Mouse (Mus musculus): ENCODE results near the gene Hist1h3c. TPM values are rescaled to one million over a fixed set of nuclear protein-coding genes. Genes with fewer than 3 reads are reported as not detected.
"Not testable (repeated sequence)": the region's sequence is repeated elsewhere in the genome, so short reads cannot be mapped to it uniquely, and the experiment has no call there.

Hist1h3c gene
- polyA plus RNA-seq, 1 experiment from 2014 or later = 19.3 TPM

DNA sequence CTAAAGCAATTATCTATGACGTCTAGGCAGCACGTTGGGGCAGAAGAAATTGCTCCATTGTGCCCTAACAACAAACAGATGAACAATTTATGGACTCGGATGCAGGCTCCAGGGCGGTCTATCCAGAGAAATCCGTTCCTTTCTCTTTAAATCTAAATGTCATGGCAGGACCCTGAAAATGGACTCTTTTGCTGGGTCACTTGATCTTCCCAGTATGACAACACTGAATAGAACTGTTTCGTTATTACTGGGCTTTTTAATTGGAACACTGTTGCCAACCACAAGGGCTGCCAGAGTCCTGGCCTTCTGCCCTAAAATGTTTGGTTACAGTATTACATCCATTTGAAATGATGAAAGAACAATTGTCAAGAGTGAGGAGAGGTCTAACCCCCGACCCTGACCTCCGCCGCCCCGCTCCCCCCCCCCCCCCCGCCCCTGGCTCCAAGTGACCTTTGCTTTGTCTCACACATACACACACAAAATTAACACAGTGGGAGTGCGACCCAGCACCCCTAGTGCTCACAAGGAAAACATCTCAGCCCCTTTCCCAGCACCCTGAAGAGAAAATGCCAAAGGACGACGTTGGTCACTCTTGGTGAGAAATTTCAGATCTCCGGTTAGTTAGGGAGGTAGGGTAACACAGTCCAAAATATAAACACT, 35.6 kb downstream of the Hist1h3c start:
- 12% methylated on average over 15 of the region's 15 CpGs for WGBS
- Histone ChIP-seq H3K4me2 (replicated peaks) (peak overlapping the region; percentile 62), H3K27ac (no peak overlapping the region), H3K4me1 (peaks cover 14% of the 10 kb centered on the region; the same call in 1 of the 2 replicates), H3K9me3 (no peaks in the 10 kb centered on the region), H3K27me3 (no peaks in the 10 kb centered on the region), H3K36me3 (no peaks in the 10 kb centered on the region), H3K9ac (peak overlapping the region; percentile 43), H3K4me3 (peak overlapping the region; percentile 36)
- ATAC-seq (ENCODE audit: insufficient number of reproducible peaks, insufficient read depth, low FRiP score, low TSS enrichment) = no peak

DNA sequence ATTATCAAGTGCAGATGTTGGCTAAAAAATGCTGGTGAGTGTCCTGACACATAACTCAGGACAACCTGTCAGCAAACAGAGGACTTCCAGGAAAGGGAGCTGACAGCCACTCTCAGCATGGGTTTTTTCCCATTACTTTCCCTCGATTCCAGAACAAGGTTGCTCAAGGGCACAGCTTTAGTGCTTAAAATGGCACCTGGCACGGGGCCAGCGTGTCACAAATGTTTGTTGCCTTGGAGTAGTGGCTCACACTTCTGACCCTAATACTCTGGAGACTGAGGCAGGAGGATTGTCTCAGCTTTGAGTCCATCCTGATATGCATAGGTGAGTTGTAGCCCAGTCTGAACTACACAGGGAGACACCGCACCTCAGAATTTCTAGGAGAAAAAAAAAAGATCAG, 36.7 kb downstream of the Hist1h3c start:
- no peak overlapping the region for H3K4me3 ChIP-seq
- peaks cover 14% of the 10 kb centered on the region; the same call in 1 of the 2 replicates for H3K4me1 ChIP-seq
- no peaks in the 10 kb centered on the region for H3K9me3 ChIP-seq
- H3K36me3 ChIP-seq = no peaks in the 10 kb centered on the region
- H3K27me3 ChIP-seq = no peaks in the 10 kb centered on the region
- ATAC-seq (ENCODE audit: insufficient number of reproducible peaks, insufficient read depth, low FRiP score, low TSS enrichment) = no peak
- H3K27ac ChIP-seq = no peak overlapping the region
- no peak overlapping the region for H3K4me2 ChIP-seq (replicated peaks)
- 60% methylated on average over 4 of the region's 4 CpGs for WGBS
- no peak overlapping the region for H3K9ac ChIP-seq

DNA sequence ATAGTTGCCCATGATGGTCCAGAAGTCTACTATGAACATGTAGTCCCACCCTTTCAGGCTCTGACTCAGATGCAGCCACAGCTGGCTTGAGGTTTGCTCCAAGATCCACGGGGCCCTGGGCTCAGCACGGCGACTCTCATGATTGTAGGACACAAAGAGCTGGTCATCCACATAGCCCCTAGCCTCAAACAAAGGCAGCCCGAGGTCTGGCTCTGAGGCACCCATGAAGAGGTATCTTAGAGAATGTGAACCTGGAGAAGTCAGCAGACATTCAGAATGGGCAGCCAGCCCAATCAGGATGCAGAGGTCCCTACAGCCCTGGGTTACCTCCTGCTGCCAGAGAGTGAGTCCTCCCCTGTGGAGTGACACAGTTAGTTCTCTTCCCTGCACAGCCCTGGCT, 37.4 kb downstream of the Hist1h3c start:
- H3K36me3 ChIP-seq = no peaks in the 10 kb centered on the region
- no peak for ATAC-seq (ENCODE audit: insufficient number of reproducible peaks, insufficient read depth, low FRiP score, low TSS enrichment)
- 87% methylated on average over 4 of the region's 4 CpGs for WGBS
- H3K27me3 ChIP-seq = no peaks in the 10 kb centered on the region
- H3K9ac ChIP-seq = no peak overlapping the region
- no peak overlapping the region for H3K27ac ChIP-seq
- H3K9me3 ChIP-seq = no peaks in the 10 kb centered on the region
- H3K4me2 ChIP-seq (replicated peaks) = no peak overlapping the region
- no peak overlapping the region for H3K4me3 ChIP-seq
- peaks cover 14% of the 10 kb centered on the region; the same call in 1 of the 2 replicates for H3K4me1 ChIP-seq

DNA sequence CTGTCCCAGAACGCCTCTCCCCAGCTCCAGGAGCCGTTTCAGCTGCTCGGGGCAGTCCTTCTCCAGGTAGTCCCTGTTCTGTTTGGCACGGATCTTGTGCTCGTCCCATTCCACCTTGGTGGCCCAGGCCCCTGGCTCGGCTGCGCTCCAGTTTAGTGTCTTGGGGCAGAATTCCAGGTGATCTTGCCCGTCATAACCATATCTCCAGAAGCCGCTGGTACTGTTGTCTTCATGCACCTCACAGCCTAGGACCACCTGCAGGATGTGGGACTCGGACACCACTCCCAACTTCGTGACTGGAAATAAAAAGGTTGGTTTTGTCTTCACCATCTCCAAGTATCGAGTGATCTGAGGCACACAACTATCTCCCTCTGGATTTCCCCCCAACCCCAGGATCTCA, 38.6 kb downstream of the Hist1h3c start:
- Histone ChIP-seq H3K36me3 (no peaks in the 10 kb centered on the region), H3K27ac (no peak overlapping the region), H3K9ac (no peak overlapping the region), H3K4me3 (no peak overlapping the region), H3K4me2 (replicated peaks) (no peak overlapping the region), H3K4me1 (peaks cover 14% of the 10 kb centered on the region; the same call in 1 of the 2 replicates), H3K27me3 (no peaks in the 10 kb centered on the region), H3K9me3 (no peaks in the 10 kb centered on the region)
- ATAC-seq (ENCODE audit: insufficient number of reproducible peaks, insufficient read depth, low FRiP score, low TSS enrichment) = no peak
- WGBS = 93% methylated on average over 12 of the region's 12 CpGs

DNA sequence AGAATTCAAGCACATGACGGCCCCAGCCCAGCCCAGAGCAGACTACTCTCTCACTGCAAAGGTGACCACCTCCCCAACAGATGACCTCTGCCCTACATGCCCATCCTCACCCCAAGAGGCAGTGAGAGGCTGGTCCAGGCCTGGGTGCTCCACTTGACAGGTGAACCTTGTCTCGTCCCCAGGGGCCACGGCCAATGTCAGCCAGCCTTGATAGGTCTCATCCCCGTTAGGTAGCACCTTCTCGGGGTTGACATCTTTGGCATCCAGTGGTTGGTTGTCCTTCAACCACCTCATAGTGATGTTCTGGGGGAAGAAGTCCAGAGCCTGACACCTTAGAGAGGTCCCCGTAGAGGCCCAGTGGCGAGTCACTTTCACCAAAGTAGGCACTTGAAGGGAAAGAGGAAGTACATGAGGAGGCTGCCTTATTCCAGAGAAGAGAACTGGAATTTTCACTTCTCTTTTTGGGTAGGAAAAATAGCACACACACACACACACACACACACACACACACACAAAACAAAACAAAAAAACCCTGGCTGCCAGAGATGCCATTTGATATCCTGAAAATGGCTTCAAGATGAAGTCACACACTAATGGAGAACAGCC, 39.5 kb downstream of the Hist1h3c start:
- H3K27ac ChIP-seq = no peak overlapping the region
- H3K27me3 ChIP-seq = no peaks in the 10 kb centered on the region
- WGBS = 94% methylated on average over 7 of the region's 7 CpGs
- ATAC-seq (ENCODE audit: insufficient number of reproducible peaks, insufficient read depth, low FRiP score, low TSS enrichment) = no peak
- H3K4me1 ChIP-seq = peaks cover 14% of the 10 kb centered on the region; the same call in 1 of the 2 replicates
- H3K9ac ChIP-seq = no peak overlapping the region
- no peaks in the 10 kb centered on the region for H3K9me3 ChIP-seq
- no peak overlapping the region for H3K4me3 ChIP-seq
- no peaks in the 10 kb centered on the region for H3K36me3 ChIP-seq
- H3K4me2 ChIP-seq (replicated peaks) = no peak overlapping the region

DNA sequence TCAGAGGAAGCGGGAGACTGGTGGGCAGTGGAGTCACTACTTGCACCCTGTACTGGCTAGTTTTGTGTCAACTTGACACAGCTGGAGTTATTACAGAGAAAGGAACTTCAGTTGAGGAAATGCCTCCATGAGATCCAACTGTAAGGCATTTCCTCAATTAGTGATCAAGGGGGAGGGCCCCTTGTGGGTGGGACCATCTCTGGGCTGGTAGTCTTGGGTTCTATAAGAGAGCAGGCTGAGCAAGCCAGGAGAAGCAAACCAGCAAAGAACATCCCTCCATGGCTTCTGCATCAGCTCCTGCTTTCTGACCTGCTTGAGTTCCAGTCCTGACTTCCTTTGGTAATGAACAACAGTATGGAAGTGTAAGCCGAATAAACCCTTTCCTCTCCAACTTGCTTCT, 42.6 kb downstream of the Hist1h3c start:
- not testable (repeated sequence) for H3K9ac ChIP-seq; H3K9me3 ChIP-seq; H3K4me3 ChIP-seq; H3K27ac ChIP-seq; H3K4me1 ChIP-seq; H3K4me2 ChIP-seq (replicated peaks); H3K36me3 ChIP-seq; H3K27me3 ChIP-seq; ATAC-seq (ENCODE audit: insufficient number of reproducible peaks, insufficient read depth, low FRiP score, low TSS enrichment)
- whole genome bisulfite sequencing = 81% methylated on average over 2 of the region's 2 CpGs

DNA sequence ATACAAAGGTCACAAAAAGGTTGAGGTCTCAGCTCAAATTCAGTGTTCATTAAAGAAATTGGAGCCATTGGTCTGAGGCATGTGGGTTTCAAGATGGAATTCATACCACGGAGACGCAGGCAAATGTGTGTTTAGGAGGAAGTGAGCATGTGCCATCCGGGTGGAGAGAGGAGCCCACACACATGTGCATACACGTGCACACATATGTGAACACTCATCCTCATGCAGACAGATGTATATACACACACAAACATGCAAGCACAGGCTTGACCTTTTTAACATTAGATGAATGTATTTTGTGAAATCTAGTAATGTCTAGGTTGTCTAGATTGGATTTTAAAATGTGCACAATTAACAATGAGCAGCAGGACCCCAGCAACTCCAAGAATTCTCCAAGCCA, 43.2 kb downstream of the Hist1h3c start:
- Histone ChIP-seq H3K36me3 (no peaks in the 10 kb centered on the region), H3K4me2 (replicated peaks) (no peak overlapping the region), H3K9ac (no peak overlapping the region), H3K27me3 (no peaks in the 10 kb centered on the region), H3K4me1 (peaks cover 7% of the 10 kb centered on the region; the same call in 1 of the 2 replicates), H3K27ac (no peak overlapping the region), H3K9me3 (no peaks in the 10 kb centered on the region), H3K4me3 (no peak overlapping the region)
- no peak for ATAC-seq (ENCODE audit: insufficient number of reproducible peaks, insufficient read depth, low FRiP score, low TSS enrichment)
- WGBS = 67% methylated on average over 4 of the region's 4 CpGs

DNA sequence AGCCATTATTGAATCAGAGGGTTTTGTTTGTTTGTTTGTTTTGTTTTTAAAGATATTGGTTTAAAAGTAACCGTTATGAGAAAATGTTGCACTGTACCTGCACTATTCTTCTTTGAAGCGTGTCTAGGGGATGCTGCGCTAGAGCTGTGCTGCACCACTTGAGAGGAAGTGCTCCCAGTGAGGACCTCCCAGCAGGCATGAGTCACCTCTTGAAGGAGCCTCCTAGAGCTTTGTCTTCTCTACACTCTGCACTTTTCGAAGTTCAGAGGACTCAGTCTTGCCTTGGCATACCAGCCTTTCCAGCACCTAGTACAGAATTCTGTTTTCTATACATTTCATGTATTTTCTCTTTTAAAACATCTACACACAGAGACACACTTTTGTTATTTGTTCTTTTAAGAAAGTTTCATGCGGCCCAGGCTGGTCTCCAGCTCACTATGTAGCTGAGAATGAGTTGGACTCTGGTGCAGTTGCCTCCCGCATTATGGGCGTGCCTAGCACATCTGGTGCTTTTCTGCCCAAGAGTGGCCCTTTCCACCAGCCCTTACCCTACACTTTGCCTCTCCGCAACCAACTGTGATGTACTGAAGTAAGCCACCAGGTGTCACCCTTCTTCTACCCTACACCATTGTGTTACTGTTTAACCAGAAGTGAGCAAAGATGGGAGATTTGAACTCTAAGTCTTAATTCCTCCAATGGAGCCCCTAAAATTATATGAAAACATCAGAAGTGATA, 44.4 kb downstream of the Hist1h3c start:
- Histone ChIP-seq H3K9me3 (no peaks in the 10 kb centered on the region), H3K4me1 (peaks cover 7% of the 10 kb centered on the region; the same call in 1 of the 2 replicates), H3K4me3 (no peak overlapping the region), H3K27me3 (no peaks in the 10 kb centered on the region), H3K36me3 (no peaks in the 10 kb centered on the region), H3K4me2 (replicated peaks) (no peak overlapping the region), H3K9ac (no peak overlapping the region), H3K27ac (no peak overlapping the region)
- WGBS = 33% methylated on average over 8 of the region's 8 CpGs
- peak; percentile 52; the same call in 1 of the 2 replicates for ATAC-seq (ENCODE audit: insufficient number of reproducible peaks, insufficient read depth, low FRiP score, low TSS enrichment)

DNA sequence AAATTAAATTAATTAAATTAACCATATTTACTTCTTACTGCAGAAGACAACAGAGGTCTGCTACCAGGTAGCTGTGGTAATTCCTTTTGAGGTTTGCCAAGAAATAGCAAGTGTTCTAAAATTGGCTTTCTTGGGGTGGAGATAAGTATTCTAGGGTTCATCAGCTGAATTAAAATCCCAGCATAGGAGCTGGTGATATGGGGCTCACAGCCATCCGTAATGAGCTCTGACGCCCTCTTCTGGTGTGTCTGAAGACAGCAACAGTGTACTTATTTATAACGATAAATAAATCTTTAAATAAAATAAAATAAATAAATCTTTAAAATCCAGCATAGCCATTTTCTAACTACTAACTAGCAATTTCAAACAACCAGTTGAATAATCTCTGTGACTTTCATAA, 45.6 kb downstream of the Hist1h3c start:
- Histone ChIP-seq H3K9ac (no peak overlapping the region), H3K4me1 (peaks cover 7% of the 10 kb centered on the region; the same call in 1 of the 2 replicates), H3K27ac (no peak overlapping the region), H3K9me3 (no peaks in the 10 kb centered on the region), H3K4me2 (replicated peaks) (no peak overlapping the region), H3K27me3 (no peaks in the 10 kb centered on the region), H3K4me3 (no peak overlapping the region), H3K36me3 (no peaks in the 10 kb centered on the region)
- ATAC-seq (ENCODE audit: insufficient number of reproducible peaks, insufficient read depth, low FRiP score, low TSS enrichment) = no peak
- 70% methylated on average over 3 of the region's 3 CpGs for WGBS

DNA sequence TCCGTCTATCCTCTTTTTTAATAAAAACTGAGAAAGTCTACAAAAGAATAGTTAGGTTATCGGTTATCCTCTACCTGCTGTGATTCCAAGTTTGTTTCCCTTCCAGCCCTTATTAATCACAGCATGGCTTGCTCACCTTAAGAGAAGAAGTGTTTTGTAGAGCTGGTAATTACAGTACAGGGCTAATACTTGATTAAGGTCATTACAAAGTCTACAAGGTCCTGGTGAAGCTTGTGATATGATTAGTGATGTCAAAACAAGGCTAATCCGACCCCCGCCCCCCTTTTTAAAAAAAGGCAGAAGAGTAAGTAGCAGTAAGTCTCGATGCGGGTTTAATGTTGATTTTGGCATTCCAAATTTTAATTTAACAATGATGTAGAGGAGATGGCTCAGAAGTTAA, 46.4 kb downstream of the Hist1h3c start:
- no peaks in the 10 kb centered on the region for H3K36me3 ChIP-seq
- peaks cover 7% of the 10 kb centered on the region; the same call in 1 of the 2 replicates for H3K4me1 ChIP-seq
- peak overlapping the region; percentile 32 for H3K4me2 ChIP-seq (replicated peaks)
- 51% methylated on average over 6 of the region's 6 CpGs for WGBS
- peak overlapping the region; percentile 90 for H3K27ac ChIP-seq
- H3K9ac ChIP-seq = no peak overlapping the region
- H3K4me3 ChIP-seq = no peak overlapping the region
- H3K9me3 ChIP-seq = no peaks in the 10 kb centered on the region
- no peaks in the 10 kb centered on the region for H3K27me3 ChIP-seq
- ATAC-seq (ENCODE audit: insufficient number of reproducible peaks, insufficient read depth, low FRiP score, low TSS enrichment) = no peak

DNA sequence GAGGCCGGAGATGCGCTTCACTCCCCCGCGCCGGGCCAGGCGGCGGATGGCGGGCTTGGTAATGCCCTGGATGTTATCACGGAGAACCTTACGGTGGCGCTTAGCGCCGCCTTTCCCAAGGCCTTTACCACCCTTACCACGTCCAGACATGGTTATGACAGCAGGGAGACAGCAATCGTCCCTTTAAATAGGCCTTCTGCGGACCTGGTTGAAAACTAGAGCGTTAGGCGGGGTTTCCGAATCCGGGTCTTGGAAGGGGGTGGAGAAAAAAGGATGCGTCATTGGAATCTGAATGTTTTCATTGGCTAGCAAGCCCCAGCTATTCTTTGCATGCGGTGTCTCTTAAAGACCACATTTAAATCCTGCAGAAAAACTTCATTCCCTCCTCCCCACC, 47.1 kb downstream of the Hist1h3c start, which contains the start of gene Hist1h4c:
TSS of gene Hist1h4c (minus strand) at position 155 of the 394 bp plus-strand sequence.
- under 1% methylated on average over 22 of the region's 22 CpGs for WGBS
- ATAC-seq (ENCODE audit: insufficient number of reproducible peaks, insufficient read depth, low FRiP score, low TSS enrichment) = peak; percentile 95
- Histone ChIP-seq H3K9me3 (no peaks in the 10 kb centered on the region), H3K4me2 (replicated peaks) (peak within 1 kb of the TSS; percentile 67), H3K27me3 (no peaks in the 10 kb centered on the region), H3K9ac (peak within 1 kb of the TSS; percentile 64), H3K27ac (peak within 1 kb of the TSS; percentile 92), H3K36me3 (no peaks in the 10 kb centered on the region), H3K4me3 (peak within 1 kb of the TSS; percentile 45), H3K4me1 (peaks cover 7% of the 10 kb centered on the region; the same call in 1 of the 2 replicates)

All from embryonic facial prominence, embryonic 12.5 days (tissue).